In genomic region chr8:26272675-26273414, GRCm38 (mm10) we compare ENCODE assay signal across 9 mouse cellular contexts.
A peak's percentile ranks its signal among the peaks of the same experiment; 100 is the strongest.
DNase-seq lines count a peak whose midpoint lies in the region; ATAC-seq and TF ChIP-seq lines count a peak whose summit lies in the region.
"Had no signal": no experiment of that assay in that cellular context is flagged by ENCODE, and none has a peak within 500 bp of the region (broad histone marks: within the 10 kb centered on the region; RNA-seq: fewer than 3 reads in every experiment).

No protein-coding gene starts in this region.

- H3K36me3 ChIP-seq in kidney, postnatal 0 days (ENCODE audit: insufficient read depth, low read length): no peaks in the 10 kb centered on the region
- no peaks in the 10 kb centered on the region for H3K36me3 ChIP-seq in forebrain, embryonic 14.5 days (ENCODE audit: control insufficient read depth, insufficient read depth, low read length)
- no peaks in the 10 kb centered on the region for H3K36me3 ChIP-seq in hindbrain, postnatal 0 days (ENCODE audit: insufficient read depth, low read length)
- no peaks in the 10 kb centered on the region for H3K36me3 ChIP-seq in myocyte (ENCODE audit: control insufficient read depth, insufficient read depth)

- DNase-seq in kidney, postnatal 0 days (ENCODE audit: low spot score): no peak
- DNase-seq in kidney, postnatal 4 days: no peak
- no peak for DNase-seq in forebrain, embryonic 14.5 days (ENCODE audit: low spot score)
- DNase-seq in hindbrain, postnatal 0 days (ENCODE audit: low spot score): no peak
- DNase-seq in cerebellum, adult 9-11 months: no peak
- no peak for DNase-seq in gastrocnemius, postnatal 14 days
- no peak for DNase-seq in frontal cortex, postnatal 25 days (ENCODE audit: low spot score in 2 of 2)
- DNase-seq: adrenal gland, adult 8-10 months had no signal

- no peak for TF ChIP-seq CTCF in kidney, postnatal 0 days (IDR thresholded peaks at IDR 0.05; ENCODE audit: low read depth)
- TF ChIP-seq CTCF in hindbrain, postnatal 0 days (IDR thresholded peaks at IDR 0.05; ENCODE audit: low read depth): no peak

- no peak overlapping the region for H3ac ChIP-seq in myocyte (ENCODE audit: control insufficient read depth, insufficient read length)

- H3K79me2 ChIP-seq in myocyte (ENCODE audit: control insufficient read depth, insufficient read depth): no peaks in the 10 kb centered on the region

- no peak overlapping the region for H3K27ac ChIP-seq in kidney, postnatal 0 days
- H3K27ac ChIP-seq in forebrain, embryonic 14.5 days (ENCODE audit: low read depth, low read length): no peak overlapping the region
- no peak overlapping the region for H3K27ac ChIP-seq in hindbrain, postnatal 0 days

- H3K4me2 ChIP-seq in kidney, postnatal 0 days (ENCODE audit: low read length): peak overlapping the region; percentile 36; the same call in 1 of the 2 replicates
- H3K4me2 ChIP-seq in forebrain, embryonic 14.5 days (ENCODE audit: low read length): peak overlapping the region; percentile 29
- H3K4me2 ChIP-seq in hindbrain, postnatal 0 days (ENCODE audit: low read depth, low read length): peak overlapping the region; percentile 30; the same call in 1 of the 2 replicates
- peak overlapping the region; percentile 8 for H3K4me2 ChIP-seq in myocyte (ENCODE audit: low read depth)

- no peak overlapping the region for H3K9ac ChIP-seq in kidney, postnatal 0 days (ENCODE audit: low read depth, low read length)
- H3K9ac ChIP-seq in forebrain, embryonic 14.5 days (ENCODE audit: low read length): no peak overlapping the region
- H3K9ac ChIP-seq in hindbrain, postnatal 0 days (replicated peaks; ENCODE audit: low read length): no peak overlapping the region

- H3K27me3 ChIP-seq in kidney, postnatal 0 days (ENCODE audit: insufficient read depth, low read length): 0 out of 2 replicates have a peak, but pooled peaks cover 10% of the 10 kb centered on the region
- H3K27me3 ChIP-seq in forebrain, embryonic 14.5 days (replicated peaks; ENCODE audit: control insufficient read depth, insufficient read depth, low read length): no peaks in the 10 kb centered on the region
- H3K27me3 ChIP-seq in hindbrain, postnatal 0 days (ENCODE audit: insufficient read depth, low read length): peaks cover 5% of the 10 kb centered on the region; the same call in 1 of the 2 replicates
- H3K27me3 ChIP-seq in myocyte (ENCODE audit: control insufficient read depth, insufficient read depth, insufficient read length): peaks cover 17% of the 10 kb centered on the region

- intact Hi-C loops in gastrocnemius, postnatal 14 days (cut with DNase I; ENCODE audit: low total_unique reads): no loop called here

- 0 out of 2 replicates have a peak, but pooled peaks cover 4% of the 10 kb centered on the region for H3K4me1 ChIP-seq in kidney, postnatal 0 days (replicated peaks; ENCODE audit: insufficient read depth, low read length)
- peaks cover 26% of the 10 kb centered on the region for H3K4me1 ChIP-seq in forebrain, embryonic 14.5 days (ENCODE audit: control insufficient read depth, insufficient read depth, low read length)
- H3K4me1 ChIP-seq in hindbrain, postnatal 0 days (ENCODE audit: insufficient read depth, low read length): 0 out of 2 replicates have a peak, but pooled peaks cover 2% of the 10 kb centered on the region

- no peak for TF ChIP-seq POLR2A in myocyte (IDR thresholded peaks at IDR 0.05; ENCODE audit: insufficient read length, low read depth)

- ATAC-seq in kidney, postnatal 0 days (replicated peaks; ENCODE audit: low FRiP score, low read depth): no peak
- ATAC-seq in forebrain, embryonic 14.5 days: no peak; the same call in 1 of the 2 replicates
- ATAC-seq in hindbrain, postnatal 0 days: no peak

- no peaks in the 10 kb centered on the region for H3K9me3 ChIP-seq in kidney, postnatal 0 days (replicated peaks; ENCODE audit: low read length)
- no peaks in the 10 kb centered on the region for H3K9me3 ChIP-seq in forebrain, embryonic 14.5 days (replicated peaks; ENCODE audit: control insufficient read depth, low read length)
- H3K9me3 ChIP-seq in hindbrain, postnatal 0 days (ENCODE audit: low read length): no peaks in the 10 kb centered on the region

- WGBS in kidney, postnatal 0 days: 37% methylated on average over 21 of the region's 21 CpGs
- 24% methylated on average over 21 of the region's 21 CpGs for WGBS in forebrain, embryonic 14.5 days
- WGBS in hindbrain, postnatal 0 days: 35% methylated on average over 21 of the region's 21 CpGs

- H3K4me3 ChIP-seq in kidney, postnatal 0 days (replicated peaks; ENCODE audit: low read depth, low read length): no peak overlapping the region
- H3K4me3 ChIP-seq in forebrain, embryonic 14.5 days (ENCODE audit: low read depth, low read length): no peak overlapping the region
- no peak overlapping the region for H3K4me3 ChIP-seq in hindbrain, postnatal 0 days (ENCODE audit: low read length)
- no peak overlapping the region for H3K4me3 ChIP-seq in myocyte

TF ChIP-seq in myocyte, 11 proteins besides CTCF, POLR2A, EP300 and RAD21:
- TF ChIP-seq E2F4 (IDR thresholded peaks at IDR 0.05; ENCODE audit: insufficient read depth) (no peak), USF1 (IDR thresholded peaks at IDR 0.05; ENCODE audit: low read depth) (no peak), MYOG (IDR thresholded peaks at IDR 0.05; ENCODE audit: control insufficient read depth in 1 of 3, insufficient read depth in 1 of 3, insufficient read length in 2 of 3, low read depth in 2 of 3) (no peak), REST (IDR thresholded peaks at IDR 0.05; ENCODE audit: insufficient read depth, insufficient read length) (no peak), SRF (IDR thresholded peaks at IDR 0.05; ENCODE audit: control insufficient read depth, insufficient read length, low read depth) (no peak), MYOD1 (IDR thresholded peaks at IDR 0.05; ENCODE audit: control insufficient read depth in 1 of 3, insufficient read length in 2 of 3, low read depth in 2 of 3) (no peak), TCF3 (IDR thresholded peaks at IDR 0.05; ENCODE audit: insufficient read length, low read depth) (no peak), MAX (IDR thresholded peaks at IDR 0.05; ENCODE audit: low read depth) (no peak), POLR2AphosphoS2 (IDR thresholded peaks at IDR 0.05; ENCODE audit: insufficient read length, low read depth) (no peak), CEBPB (IDR thresholded peaks at IDR 0.05; ENCODE audit: insufficient read depth, poor library complexity, severe bottlenecking) (no peak), TCF12 (IDR thresholded peaks at IDR 0.05; ENCODE audit: insufficient read depth, poor library complexity, severe bottlenecking) (no peak)
